Mouse (Mus musculus) lung, adult 2 months (tissue): ENCODE measurements around the gene Itgb1. TPM values are rescaled to one million over a fixed set of nuclear protein-coding genes. Genes with fewer than 3 reads are reported as not detected.

ENCODE experiments used
- DNase-seq: peaks from one replicate; pipeline ENCODE4 v3.0.0; 2022
- H3K4me1 ChIP-seq: fragments of 200-500 bp; 2 replicates; pipeline ENCODE4 v1.6.1; 2011; ENCODE audit warnings: low read length; ENCODE audit not compliant: control insufficient read depth, insufficient read depth
- H3K4me3 ChIP-seq: fragments of 200-500 bp; replicated peaks from 2 replicates; pipeline ENCODE3; 2011; ENCODE audit warnings: low read depth, mild to moderate bottlenecking, control low read depth, low read length; ENCODE audit errors: extremely low read depth
- CTCF ChIP-seq: fragments of 200-500 bp; IDR thresholded peaks from 2 replicates; pipeline ENCODE4 v1.5.1; 2011; ENCODE audit warnings: mild to moderate bottlenecking, low read length, control low read depth; ENCODE audit not compliant: insufficient read depth
- POLR2A ChIP-seq: fragments of 200-500 bp; IDR thresholded peaks from 2 replicates; pipeline ENCODE4 v1.6.1; 2011; ENCODE audit warnings: low read depth, mild to moderate bottlenecking, control low read depth, low read length, borderline replicate concordance; ENCODE audit errors: extremely low read depth
- WGBS: fragments of 180-500 bp; shearing (Covaris S2); methylation state at CpG from one replicate; pipeline ENCODE4 v1.1.7; 2018; 5-methylcytosine and 5-hydroxymethylcytosine counted together
- polyA plus RNA-seq: library from polyadenylated mRNA; depleted of rRNA; stranded (reverse); fragments of >200 nt; gene quantifications from 2 replicates; pipeline ENCODE4 v1.2.3, GENCODE M21; 2012; rRNA removed

Gene Itgb1
- polyA plus RNA-seq = 68.7 and 107 TPM in 2 replicates

- TF ChIP-seq CTCF (peak; percentile 38), POLR2A (peak; percentile 91)
- WGBS = 1% methylated on average over 109 of the region's 113 CpGs
Measured at GRCm38 (mm10) chr8:128685507-128686428, at the start of gene Itgb1. Gene Itgb1 (plus strand): TSS chr8:128685654.

DNA sequence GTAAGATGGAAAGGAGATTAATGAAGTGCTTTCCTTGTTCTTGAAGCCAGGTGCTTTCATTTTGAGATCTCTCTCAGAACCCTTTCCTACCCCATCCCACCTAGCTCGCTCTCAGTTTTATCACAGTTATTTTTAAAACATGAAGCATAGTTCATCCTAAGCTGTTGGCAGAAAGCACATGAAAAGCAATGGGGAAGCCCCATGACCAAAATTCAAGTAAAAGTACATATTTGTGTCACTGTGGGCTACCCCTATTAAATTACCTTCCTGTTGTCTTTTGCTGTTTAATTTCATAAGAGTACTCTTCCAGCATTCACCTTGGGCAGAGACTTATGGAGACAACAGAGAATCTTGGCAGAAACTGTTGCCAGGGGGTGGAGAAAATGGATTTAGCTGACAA lies 42.4 kb upstream of the Itgb1 start:
- 49% methylated on average over 1 of the region's 1 CpGs for WGBS
- no peaks in the 10 kb centered on the region for H3K4me1 ChIP-seq
- TF ChIP-seq CTCF (no peak), POLR2A (no peak)
- DNase-seq = no peak
- H3K4me3 ChIP-seq = no peak overlapping the region

More at GRCm38 (mm10) chr8:128685507-128686428, at the start of gene Itgb1:
- H3K4me3 ChIP-seq = peak within 1 kb of the TSS; percentile 92
- H3K4me1 ChIP-seq = peaks cover 16% of the 10 kb centered on the region
- peak; percentile 93 for DNase-seq

- no peak for DNase-seq
- Histone ChIP-seq H3K4me3 (no peak overlapping the region), H3K4me1 (no peaks in the 10 kb centered on the region)
- TF ChIP-seq CTCF = no peak
- TF ChIP-seq POLR2A = no peak
Measured at GRCm38 (mm10) chr8:128645452-128645851, 40.0 kb upstream of the Itgb1 start.

GRCm38 (mm10) chr8:128646456-128646855 lies 39.0 kb upstream of the Itgb1 start:
- DNase-seq = no peak
- H3K4me1 ChIP-seq = no peaks in the 10 kb centered on the region
- H3K4me3 ChIP-seq = no peak overlapping the region
- TF ChIP-seq CTCF = no peak
- TF ChIP-seq POLR2A = no peak
- WGBS = 76% methylated on average over 5 of the region's 5 CpGs

GRCm38 (mm10) chr8:128648071-128648470 lies 37.4 kb upstream of the Itgb1 start:
- H3K4me1 ChIP-seq = peaks cover 2% of the 10 kb centered on the region; the same call in 1 of the 2 replicates
- no peak for DNase-seq
- H3K4me3 ChIP-seq = no peak overlapping the region
- TF ChIP-seq CTCF (no peak), POLR2A (no peak)

DNA sequence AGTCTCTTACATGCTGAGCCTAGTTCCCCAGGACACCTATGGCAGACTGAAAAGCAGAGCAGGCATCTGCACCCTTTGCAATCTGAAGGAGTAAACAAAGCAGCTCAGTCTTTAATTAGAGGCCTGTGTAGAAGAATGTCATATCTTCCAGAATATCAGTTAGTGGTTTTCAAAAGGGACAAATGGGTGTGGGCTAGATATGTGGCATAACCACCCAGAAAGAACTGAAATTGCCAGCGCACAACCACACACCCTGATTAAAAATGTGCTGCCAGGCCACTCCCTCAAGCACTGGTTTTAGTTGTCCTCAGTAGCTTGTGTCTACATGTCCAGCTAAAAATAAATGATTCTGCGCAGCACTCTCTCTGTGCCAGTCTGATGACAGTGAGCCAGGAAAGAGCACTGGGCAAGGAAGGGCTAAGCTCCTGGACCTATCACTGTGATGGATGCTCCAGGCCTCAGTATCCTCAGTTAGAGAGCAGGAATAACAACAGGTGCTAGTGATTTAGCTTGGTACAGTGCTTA lies 35.1 kb upstream of the Itgb1 start:
- Histone ChIP-seq H3K4me1 (peaks cover 16% of the 10 kb centered on the region), H3K4me3 (no peak overlapping the region)
- 78% methylated on average over 2 of the region's 2 CpGs for WGBS
- no peak for TF ChIP-seq POLR2A
- no peak for TF ChIP-seq CTCF
- no peak for DNase-seq

- no peak overlapping the region for H3K4me3 ChIP-seq
- H3K4me1 ChIP-seq = peaks cover 16% of the 10 kb centered on the region
- peak; percentile 17 for DNase-seq
- WGBS = 24% methylated on average over 6 of the region's 6 CpGs
- TF ChIP-seq CTCF = peak; percentile 24; the same call in 1 of the 2 replicates
- TF ChIP-seq POLR2A = no peak
Measured at GRCm38 (mm10) chr8:128652399-128653109, 32.9 kb upstream of the Itgb1 start.

GRCm38 (mm10) chr8:128653642-128654364 lies 31.7 kb upstream of the Itgb1 start:
- TF ChIP-seq POLR2A (no peak), CTCF (no peak)
- Histone ChIP-seq H3K4me3 (peak overlapping the region; percentile 53), H3K4me1 (peaks cover 16% of the 10 kb centered on the region)
- peak; percentile 10 for DNase-seq
- 14% methylated on average over 5 of the region's 5 CpGs for WGBS
